Mouse (Mus musculus): ENCODE measurements around the gene Zfp292. TPM values are rescaled to one million over a fixed set of nuclear protein-coding genes. Genes with fewer than 3 reads are reported as not detected.

Zfp292 gene
- total and polyA plus RNA-seq, 3 experiments, result 9.5 to 13.6 (median 11.4) TPM

DNA sequence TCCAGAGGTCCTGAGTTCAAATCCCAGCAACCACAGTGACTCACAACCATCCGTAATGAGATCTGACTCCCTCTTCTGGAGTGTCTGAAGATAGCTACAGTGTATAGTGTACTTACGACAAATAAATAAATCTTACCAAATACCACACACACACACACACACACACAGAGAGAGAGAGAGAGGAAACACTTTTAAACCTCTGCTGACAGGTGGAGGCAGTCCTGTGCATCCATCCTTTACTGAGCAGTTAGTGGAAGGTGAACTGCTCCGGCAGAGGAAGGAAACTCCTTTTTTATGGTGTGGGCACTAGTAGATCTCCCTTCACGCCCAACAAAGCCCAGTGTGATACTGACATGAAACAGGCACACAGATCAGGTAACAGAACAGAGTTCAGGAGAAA is 51.3 kb downstream of the Zfp292 start:
- no peak overlapping the region for H3K4me2 ChIP-seq (ENCODE audit: insufficient read depth, low read depth, poor library complexity, severe bottlenecking)
- no peak overlapping the region for H3K9ac ChIP-seq (ENCODE audit: insufficient read depth, low read depth)
- H3K79me2 ChIP-seq (replicated peaks; ENCODE audit: control insufficient read depth, extremely low read depth, insufficient read depth, poor library complexity, severe bottlenecking), result 0 out of 2 replicates have a peak, but pooled peaks cover 1% of the 10 kb centered on the region
- no peaks in the 10 kb centered on the region for H3K4me1 ChIP-seq (ENCODE audit: control insufficient read depth in 1 of 2, insufficient read depth in 2 of 2)
- dilution Hi-C loops (cut with MboI; ENCODE audit: extremely low pct_ligation_motif_present, extremely low pct_unique_long_range_greater_than_20kb, low sequenced_read_pairs) (no loop called here), in situ Hi-C loops (cut with MboI; ENCODE audit: low pct_ligation_motif_present, low pct_unique_long_range_greater_than_20kb, low sequenced_read_pairs) (no loop called here)
- no peaks in the 10 kb centered on the region for H3K9me3 ChIP-seq (replicated peaks; ENCODE audit: low read length)
- H3K27ac ChIP-seq (ENCODE audit: insufficient read depth, low read depth), result no peak overlapping the region
- no peak overlapping the region for H3K4me3 ChIP-seq (replicated peaks in 1 of 3; ENCODE audit: low read depth in 2 of 3, low read length in 2 of 3, poor library complexity in 1 of 3)
- DNase-seq (ENCODE audit: extremely low read depth), result no peak
- peaks cover 8 to 46% of the 10 kb centered on the region in 2 experiments for H3K36me3 ChIP-seq (replicated peaks in 1 of 2; ENCODE audit: control insufficient read depth in 1 of 2, insufficient read depth in 1 of 2, low read length in 1 of 2)
- TF ChIP-seq BHLHE40 (IDR thresholded peaks at IDR 0.05; ENCODE audit: low read depth, low read length), result no peak
- TF ChIP-seq POLR2A (IDR thresholded peaks at IDR 0.05; ENCODE audit: low read depth, low read length), result no peak
- TF ChIP-seq NELFE (IDR thresholded peaks at IDR 0.05; ENCODE audit: low read depth, low read length), result no peak
- TF ChIP-seq TBP (conservative IDR thresholded peaks at IDR 0.05; ENCODE audit: low read depth, low read length), result no peak
- no peak for TF ChIP-seq SMC3 (IDR thresholded peaks at IDR 0.05; ENCODE audit: low read depth, low read length)
- TF ChIP-seq CTCF (conservative IDR thresholded peaks at IDR 0.05 in 1 of 2, IDR thresholded peaks at IDR 0.05 in 1 of 2; ENCODE audit: low read depth in 2 of 2, low read length in 2 of 2), result no peak
- no peak for TF ChIP-seq JUND (conservative IDR thresholded peaks at IDR 0.05; ENCODE audit: low read depth, low read length)
- no peak for TF ChIP-seq MEF2A (IDR thresholded peaks at IDR 0.05; ENCODE audit: borderline replicate concordance, low read depth, low read length)
- no peak for TF ChIP-seq MXI1 (IDR thresholded peaks at IDR 0.05; ENCODE audit: low read depth, low read length)
- no peaks in the 10 kb centered on the region for H3K27me3 ChIP-seq (replicated peaks)

DNA sequence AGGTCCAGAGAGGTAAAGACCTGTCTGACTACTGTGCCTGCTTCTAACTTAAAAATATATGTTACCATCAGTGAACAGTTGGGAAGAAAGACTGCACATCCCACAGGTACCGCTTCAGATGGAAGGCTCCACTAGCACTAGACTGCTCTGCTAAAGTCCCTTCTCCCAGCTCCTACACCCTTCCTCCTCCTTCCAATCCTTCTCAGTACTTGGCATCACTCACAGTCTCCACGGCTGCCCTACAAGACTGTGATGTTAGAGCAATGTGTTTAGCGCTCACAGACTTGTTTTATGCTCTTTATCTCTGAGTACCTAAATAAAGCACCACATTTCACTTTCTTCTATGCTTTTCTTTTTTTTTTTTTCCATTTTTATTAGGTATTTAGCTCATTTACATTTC is 53.3 kb downstream of the Zfp292 start:
- no peak for TF ChIP-seq PAX5 (IDR thresholded peaks at IDR 0.05; ENCODE audit: low read length)
- TF ChIP-seq MYC (IDR thresholded peaks at IDR 0.05; ENCODE audit: low read depth, low read length), result no peak
- no peak for TF ChIP-seq TBP (conservative IDR thresholded peaks at IDR 0.05; ENCODE audit: low read depth, low read length)
- TF ChIP-seq POLR2AphosphoS2 (IDR thresholded peaks at IDR 0.05; ENCODE audit: low read depth, low read length), result no peak
- TF ChIP-seq USF1 (IDR thresholded peaks at IDR 0.05; ENCODE audit: low read depth, low read length), result no peak
- TF ChIP-seq ZC3H11A (IDR thresholded peaks at IDR 0.05; ENCODE audit: low read depth, low read length), result no peak
- no peak for TF ChIP-seq MAFK (IDR thresholded peaks at IDR 0.05; ENCODE audit: insufficient replicate concordance, low read length)
- TF ChIP-seq CHD2 (IDR thresholded peaks at IDR 0.05; ENCODE audit: low read length), result no peak
- TF ChIP-seq IRF4 (IDR thresholded peaks at IDR 0.05; ENCODE audit: low read depth, low read length), result no peak
- no peak for TF ChIP-seq MEF2A (IDR thresholded peaks at IDR 0.05; ENCODE audit: borderline replicate concordance, low read depth, low read length)
- no peak for TF ChIP-seq ZMIZ1 (IDR thresholded peaks at IDR 0.05; ENCODE audit: low read depth, low read length)
- dilution Hi-C loops (cut with MboI; ENCODE audit: extremely low pct_ligation_motif_present, extremely low pct_unique_long_range_greater_than_20kb, low sequenced_read_pairs), result no loop called here
- Histone ChIP-seq H3K36me3 (replicated peaks in 1 of 2; ENCODE audit: control insufficient read depth in 1 of 2, insufficient read depth in 1 of 2, low read length in 1 of 2) (peaks cover 3 to 37% of the 10 kb centered on the region in 2 experiments), H3K9me3 (replicated peaks; ENCODE audit: low read length) (no peaks in the 10 kb centered on the region), H3K9ac (ENCODE audit: insufficient read depth, low read depth) (no peak overlapping the region), H3K4me2 (ENCODE audit: insufficient read depth, low read depth, poor library complexity, severe bottlenecking) (no peak overlapping the region), H3K4me3 (replicated peaks in 1 of 3; ENCODE audit: low read depth in 2 of 3, low read length in 2 of 3, poor library complexity in 1 of 3) (no peak overlapping the region), H3K27ac (ENCODE audit: insufficient read depth, low read depth) (no peak overlapping the region), H3K4me1 (ENCODE audit: control insufficient read depth in 1 of 2, insufficient read depth in 2 of 2) (no peaks in the 10 kb centered on the region), H3K79me2 (replicated peaks; ENCODE audit: control insufficient read depth, extremely low read depth, insufficient read depth, poor library complexity, severe bottlenecking) (0 out of 2 replicates have a peak, but pooled peaks cover 1% of the 10 kb centered on the region), H3K27me3 (replicated peaks) (no peaks in the 10 kb centered on the region)
- no peak for DNase-seq (ENCODE audit: extremely low read depth)
- in situ Hi-C loops (cut with MboI; ENCODE audit: low pct_ligation_motif_present, low pct_unique_long_range_greater_than_20kb, low sequenced_read_pairs), result no loop called here
